Mouse (Mus musculus) brain, embryonic 14.5 days (tissue): Measurements from ENCODE around the gene 6330403K07Rik.

ENCODE experiments used
- CTCF ChIP-seq: fragments of 200-500 bp; IDR thresholded peaks from 2 replicates; pipeline ENCODE4 v1.5.1; 2012; ENCODE audit warnings: inconsistent platforms, mild to moderate bottlenecking, moderate library complexity, borderline replicate concordance; ENCODE audit not compliant: insufficient read depth, insufficient read length; ENCODE audit errors: extremely low read depth
- POLR2A ChIP-seq: fragments of 200-500 bp; IDR thresholded peaks from 2 replicates; pipeline ENCODE4 v1.6.1; 2012; ENCODE audit warnings: mild to moderate bottlenecking, inconsistent platforms, borderline replicate concordance; ENCODE audit not compliant: poor library complexity, insufficient read depth, insufficient read length, severe bottlenecking; ENCODE audit errors: extremely low read depth

GRCm38 (mm10) chr11:71029403-71030118 is 3.8 kb downstream of the 6330403K07Rik start:
- 0 out of 2 replicates have a peak, but pooled peaks have one; percentile 16 for TF ChIP-seq CTCF
- TF ChIP-seq POLR2A: no peak
